Mouse (Mus musculus) brain, embryonic 14.5 days (tissue): ENCODE results near the gene 9430097D07Rik. TPM values are rescaled to one million over a fixed set of nuclear protein-coding genes. Genes with fewer than 3 reads are reported as not detected.
A peak's percentile ranks its signal among the peaks of the same experiment; 100 is the strongest.

Experiments used
- DNase-seq: peaks from one replicate; pipeline ENCODE4 v3.0.0-alpha.2; 2011; ENCODE audit warnings: low read depth
- CTCF ChIP-seq: fragments of 200-500 bp; IDR thresholded peaks from 2 replicates; pipeline ENCODE4 v1.5.1; 2012; ENCODE audit warnings: inconsistent platforms, mild to moderate bottlenecking, moderate library complexity, borderline replicate concordance; ENCODE audit not compliant: insufficient read depth, insufficient read length; ENCODE audit errors: extremely low read depth
- POLR2A ChIP-seq: fragments of 200-500 bp; IDR thresholded peaks from 2 replicates; pipeline ENCODE4 v1.6.1; 2012; ENCODE audit warnings: mild to moderate bottlenecking, inconsistent platforms, borderline replicate concordance; ENCODE audit not compliant: poor library complexity, insufficient read depth, insufficient read length, severe bottlenecking; ENCODE audit errors: extremely low read depth
- polyA plus RNA-seq: library from polyadenylated mRNA; depleted of rRNA; stranded (reverse); fragments of >200 nt; gene quantifications from 2 replicates; pipeline ENCODE4 v1.2.3, GENCODE M21; 2012

Gene 9430097D07Rik
- polyA plus RNA-seq, 1 experiment, result 0.26 TPM

DNA sequence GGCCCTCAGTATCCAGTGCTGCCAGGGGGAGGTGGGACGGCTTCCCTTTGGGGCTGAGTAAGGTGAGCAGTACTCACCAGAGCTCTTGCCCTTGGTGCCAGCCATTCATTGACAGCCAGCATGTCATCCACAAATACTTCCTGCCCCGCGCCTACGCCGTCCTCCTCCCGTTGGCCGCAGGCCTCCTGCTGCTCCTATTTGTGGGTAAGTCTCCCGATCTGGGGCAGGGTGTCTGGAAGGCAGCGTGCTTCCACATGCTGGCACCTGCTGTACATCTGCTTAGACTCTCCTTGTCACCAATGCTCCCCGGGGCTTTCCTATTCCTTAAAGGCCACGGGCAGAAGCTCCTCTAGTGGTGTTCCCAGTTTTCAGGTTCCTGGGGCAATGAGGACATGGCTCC lies 3.3 kb downstream of the 9430097D07Rik start:
- DNase-seq, result no peak

DNA sequence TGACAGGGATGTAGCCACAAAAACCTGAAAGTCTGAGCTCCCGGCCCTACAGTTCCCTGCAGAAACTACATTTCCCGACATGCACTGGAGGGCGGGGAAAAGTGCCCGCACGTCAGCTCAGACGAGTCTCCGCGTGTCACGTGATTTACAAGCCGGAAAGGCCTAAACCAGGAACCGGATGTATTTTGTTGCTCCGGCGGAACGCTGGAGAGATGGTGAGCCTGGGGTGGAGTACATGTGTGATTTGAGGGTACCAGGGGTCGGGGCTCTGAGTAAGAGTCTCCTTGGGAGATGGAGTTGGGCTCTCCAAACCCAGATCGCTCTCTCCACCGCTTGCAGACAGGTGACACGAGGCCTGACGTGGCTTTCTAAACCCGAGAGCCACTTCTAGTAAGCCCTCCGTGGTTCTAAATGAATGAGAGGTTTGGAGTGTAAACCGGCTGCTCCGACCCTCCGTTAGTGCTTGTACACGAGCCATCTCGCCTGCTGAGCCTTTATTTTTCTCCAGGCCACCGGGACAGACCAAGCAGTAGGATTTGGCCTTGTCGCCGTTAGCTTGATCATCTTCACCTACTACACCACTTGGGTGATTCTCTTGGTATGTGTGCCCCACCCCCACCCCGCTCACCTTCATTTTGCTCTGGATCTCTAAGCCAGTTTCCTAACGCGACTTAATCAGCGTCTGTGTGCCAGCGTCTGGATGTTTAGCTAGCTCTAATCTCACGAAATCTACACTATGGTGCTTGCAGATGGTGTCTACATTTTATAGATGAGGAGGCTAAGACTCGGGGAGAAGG lies 4.6 kb downstream of the 9430097D07Rik start, which contains the start of gene Dpm2:
Gene Dpm2, plus strand, starts transcription at position 161 of the 797 bp plus-strand sequence.
- DNase-seq, result peak; percentile 97
- TF ChIP-seq CTCF, result no peak
- peak; percentile 67; the same call in 1 of the 2 replicates for TF ChIP-seq POLR2A

More for the DNA sequence above, 3.3 kb downstream of the 9430097D07Rik start:
- TF ChIP-seq CTCF (no peak), POLR2A (no peak)

DNA sequence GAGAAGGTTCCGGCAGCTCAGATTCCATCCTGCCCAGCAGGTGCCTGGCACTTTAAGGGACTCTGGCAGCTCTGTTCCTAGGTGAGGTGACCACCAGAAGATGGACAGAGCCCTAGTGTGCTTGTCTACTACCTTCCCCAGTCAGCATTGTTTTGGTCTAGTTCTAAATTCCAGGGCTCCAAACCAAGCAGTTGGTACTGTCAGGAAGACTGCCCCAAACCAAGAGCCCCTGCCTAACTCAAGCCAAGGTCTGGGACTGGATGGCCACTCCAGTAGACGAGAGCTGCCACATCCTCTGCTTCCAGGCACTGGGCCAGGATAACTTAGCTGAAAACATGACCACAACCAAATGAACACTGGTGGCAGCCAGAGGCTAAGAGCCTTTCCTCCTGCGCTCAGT lies 6.5 kb downstream of the 9430097D07Rik start:
- DNase-seq, result no peak
- no peak for TF ChIP-seq CTCF
- no peak for TF ChIP-seq POLR2A

DNA sequence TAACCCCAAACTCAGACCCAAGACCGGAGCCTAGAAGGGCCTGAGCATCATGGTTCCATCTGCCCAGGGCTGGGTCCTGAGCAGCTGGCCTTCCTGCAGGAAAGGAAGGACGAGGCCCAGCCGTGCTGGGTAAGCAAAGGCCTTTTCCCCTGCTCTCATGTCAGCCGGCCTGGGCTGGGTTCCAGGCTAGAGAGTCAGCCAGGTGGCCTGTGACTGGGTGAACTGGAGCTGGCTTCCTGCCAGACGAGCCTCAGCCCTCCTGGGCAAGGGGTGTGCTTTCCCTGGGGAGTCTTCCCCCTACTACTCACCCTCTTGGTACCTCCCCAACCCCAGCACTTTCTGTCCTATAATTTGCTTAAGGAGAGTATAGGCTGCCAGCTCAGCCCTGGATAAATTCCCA lies 7.3 kb downstream of the 9430097D07Rik start:
- TF ChIP-seq CTCF, result no peak
- TF ChIP-seq POLR2A, result no peak
- DNase-seq, result no peak

DNA sequence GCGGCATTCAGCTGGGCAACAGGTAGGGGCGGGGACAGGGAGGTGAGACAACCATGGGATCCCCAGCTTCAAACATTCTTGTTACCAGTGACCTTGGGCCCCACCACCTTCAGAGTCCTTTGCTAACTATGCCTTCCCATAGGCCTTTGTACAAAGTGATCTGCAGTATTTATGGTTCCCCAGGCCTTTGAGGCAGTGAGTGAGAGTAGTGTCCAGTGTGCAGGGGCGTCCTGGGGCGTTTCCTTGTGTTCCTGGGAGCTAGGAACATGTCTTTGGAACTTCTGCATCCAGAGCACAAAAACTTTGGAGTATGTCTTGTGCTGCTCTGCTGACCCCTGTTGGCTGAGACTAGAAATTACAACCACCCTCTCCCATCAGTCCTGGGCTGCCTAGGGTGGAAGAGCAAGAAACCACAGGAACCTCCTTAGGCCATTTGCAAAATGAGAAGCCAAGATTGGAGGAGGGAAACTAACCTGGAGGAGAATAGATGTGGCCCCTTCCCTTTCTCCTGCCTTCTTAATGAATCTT lies 8.9 kb downstream of the 9430097D07Rik start:
- TF ChIP-seq CTCF, result peak; percentile 90
- no peak for TF ChIP-seq POLR2A
- DNase-seq, result peak; percentile 83

DNA sequence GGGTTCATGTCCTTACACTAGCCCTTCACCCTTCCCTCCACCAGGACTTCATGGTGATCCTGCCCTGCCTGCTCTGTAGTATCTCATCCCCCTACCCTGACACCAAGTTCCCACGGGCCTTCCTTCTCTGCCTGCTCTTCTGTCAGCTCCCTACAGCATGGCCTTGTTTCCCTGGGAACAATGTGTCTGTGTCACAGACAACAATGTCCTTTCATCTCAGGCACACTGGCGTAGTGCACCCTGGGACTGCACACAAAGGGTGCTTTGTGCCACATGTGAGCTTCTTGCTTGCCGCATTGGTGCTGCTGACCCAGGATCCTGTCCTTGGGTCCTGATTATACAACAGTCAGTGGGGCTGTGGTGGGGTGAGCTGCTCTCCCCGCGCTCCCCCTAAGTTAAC lies 15.9 kb downstream of the 9430097D07Rik start:
- peak; percentile 91 for DNase-seq
- TF ChIP-seq POLR2A (no peak), CTCF (no peak)

DNA sequence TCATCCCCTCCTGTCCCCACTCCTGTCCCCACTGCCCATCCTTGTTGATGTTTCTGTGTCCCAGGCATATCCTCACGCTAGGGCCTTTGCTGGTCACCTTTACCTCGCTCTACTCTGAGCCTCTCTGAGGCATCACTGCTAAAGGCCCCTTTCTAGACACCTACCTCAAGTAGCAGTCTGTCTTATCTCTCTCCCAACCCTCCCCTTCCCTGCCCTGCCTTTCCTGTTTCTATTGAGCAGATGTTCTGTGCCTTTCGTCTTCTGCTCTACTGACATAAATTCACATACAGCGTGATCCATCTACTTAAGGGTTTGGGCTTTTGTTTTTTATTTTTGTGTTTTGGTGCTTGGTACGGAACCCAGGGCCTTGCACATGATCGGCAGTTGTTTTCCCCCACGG lies 19.5 kb downstream of the 9430097D07Rik start:
- DNase-seq, result no peak
- no peak for TF ChIP-seq POLR2A
- TF ChIP-seq CTCF, result no peak

DNA sequence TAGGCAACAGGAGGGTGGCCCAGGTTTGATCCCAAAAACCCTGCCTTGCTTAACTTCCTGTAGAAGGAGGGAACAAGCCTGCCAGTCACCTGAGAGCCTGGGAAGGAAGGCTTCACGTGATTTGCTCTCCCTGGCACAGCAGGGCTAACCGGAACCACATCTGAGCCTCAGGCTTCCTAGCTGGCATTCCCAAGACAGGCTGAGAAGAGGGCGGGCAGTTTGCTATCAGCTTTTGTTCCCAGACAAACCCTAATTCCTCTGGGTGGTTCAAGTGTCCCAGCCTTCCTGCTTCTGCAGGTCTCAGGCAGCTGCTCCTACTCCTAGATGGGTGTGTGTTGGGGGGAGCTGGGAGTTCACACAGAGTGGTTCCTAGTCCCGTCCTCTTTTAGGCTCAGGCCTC lies 20.0 kb downstream of the 9430097D07Rik start:
- TF ChIP-seq POLR2A (no peak), CTCF (no peak)
- DNase-seq, result peak; percentile 29

DNA sequence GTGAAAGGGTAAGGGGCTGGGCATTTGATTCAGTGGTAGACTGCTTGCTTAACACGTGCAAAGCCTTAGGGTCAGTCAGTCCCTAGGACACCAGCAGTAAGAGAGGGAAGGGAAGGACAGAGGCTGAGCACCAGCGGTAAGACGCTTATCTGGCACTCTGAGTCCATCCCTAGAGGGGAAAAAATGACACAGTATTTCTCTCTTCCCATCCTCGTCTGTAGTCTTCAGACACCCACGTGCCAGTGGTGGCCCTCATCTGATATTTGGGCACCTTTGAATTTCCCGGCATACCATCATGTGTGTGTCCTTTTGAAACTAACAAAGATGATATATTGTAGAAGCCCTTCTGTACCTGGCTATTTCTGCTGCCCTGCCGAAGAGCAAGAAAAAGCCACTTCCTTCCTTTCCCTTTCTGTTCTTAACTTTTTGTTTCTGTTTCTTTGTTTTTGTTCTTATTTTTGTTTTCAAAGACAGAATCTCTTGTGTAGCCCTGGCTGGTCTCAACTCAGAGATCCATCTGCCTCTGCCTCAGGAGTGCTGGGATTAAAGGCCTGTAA lies 21.8 kb downstream of the 9430097D07Rik start:
- no peak for TF ChIP-seq CTCF
- DNase-seq, result no peak

DNA sequence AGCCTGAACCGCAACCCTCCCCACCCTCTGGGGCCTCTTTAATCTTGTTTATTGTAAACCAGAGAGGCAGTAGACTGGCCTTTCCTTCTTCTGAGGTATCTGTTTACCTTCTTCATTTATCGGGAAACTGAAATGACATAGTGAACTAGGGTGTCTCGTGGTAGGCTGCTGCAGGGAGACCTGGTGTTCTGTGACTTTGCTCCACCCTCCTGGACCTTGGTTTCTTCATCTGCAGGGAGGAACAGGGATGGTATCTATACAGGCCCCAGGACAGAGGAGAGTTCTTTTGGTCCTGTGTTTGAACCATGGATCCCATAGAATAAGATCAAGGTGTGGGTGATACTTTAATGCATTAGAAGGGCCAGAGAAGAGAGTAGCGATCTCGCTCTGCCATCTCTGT lies 24.2 kb downstream of the 9430097D07Rik start:
- TF ChIP-seq POLR2A (no peak), CTCF (no peak)

DNA sequence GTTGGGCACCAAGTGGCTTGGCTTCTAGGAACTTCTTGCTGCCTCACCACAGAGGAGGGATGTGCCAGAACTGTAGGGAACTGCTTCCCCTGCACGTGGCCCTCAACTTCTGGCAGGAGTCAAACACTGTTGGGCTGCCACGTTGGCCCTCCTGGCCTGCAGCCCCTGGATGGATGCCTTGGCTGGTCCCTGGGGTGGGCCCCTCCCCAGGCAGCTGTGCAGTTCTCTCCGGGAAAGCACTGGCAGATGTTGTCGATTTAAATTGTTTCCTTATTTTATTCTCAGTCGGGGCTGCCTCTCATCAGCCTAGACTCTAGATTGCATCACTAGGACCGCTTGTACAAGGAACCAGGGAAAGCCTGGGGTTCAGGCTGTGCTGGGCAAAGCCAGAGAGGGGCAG lies 25.7 kb downstream of the 9430097D07Rik start:
- DNase-seq, result no peak
- TF ChIP-seq CTCF, result no peak
- no peak for TF ChIP-seq POLR2A

More for the DNA sequence above, 24.2 kb downstream of the 9430097D07Rik start:
- DNase-seq, result no peak

DNA sequence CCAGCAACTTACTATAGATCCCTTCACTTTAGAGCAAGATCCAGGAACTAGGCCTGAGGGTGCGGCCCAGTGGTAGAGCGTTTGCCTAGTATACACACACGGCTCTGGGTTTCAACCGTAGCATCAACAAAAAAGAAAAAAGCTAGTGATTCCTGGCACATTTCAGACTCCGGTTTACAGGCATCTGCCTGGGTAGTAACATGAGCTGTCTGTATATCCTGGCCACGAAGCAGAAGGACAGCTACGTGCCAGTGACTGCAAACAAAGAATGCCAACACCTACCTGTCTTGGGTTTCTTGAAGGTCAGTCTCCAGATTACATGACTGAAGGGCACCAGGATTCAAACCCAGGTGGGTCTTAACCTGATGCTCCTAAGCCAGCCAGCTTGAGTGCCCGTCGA lies 26.3 kb downstream of the 9430097D07Rik start:
- no peak for TF ChIP-seq POLR2A
- TF ChIP-seq CTCF, result no peak
- no peak for DNase-seq

DNA sequence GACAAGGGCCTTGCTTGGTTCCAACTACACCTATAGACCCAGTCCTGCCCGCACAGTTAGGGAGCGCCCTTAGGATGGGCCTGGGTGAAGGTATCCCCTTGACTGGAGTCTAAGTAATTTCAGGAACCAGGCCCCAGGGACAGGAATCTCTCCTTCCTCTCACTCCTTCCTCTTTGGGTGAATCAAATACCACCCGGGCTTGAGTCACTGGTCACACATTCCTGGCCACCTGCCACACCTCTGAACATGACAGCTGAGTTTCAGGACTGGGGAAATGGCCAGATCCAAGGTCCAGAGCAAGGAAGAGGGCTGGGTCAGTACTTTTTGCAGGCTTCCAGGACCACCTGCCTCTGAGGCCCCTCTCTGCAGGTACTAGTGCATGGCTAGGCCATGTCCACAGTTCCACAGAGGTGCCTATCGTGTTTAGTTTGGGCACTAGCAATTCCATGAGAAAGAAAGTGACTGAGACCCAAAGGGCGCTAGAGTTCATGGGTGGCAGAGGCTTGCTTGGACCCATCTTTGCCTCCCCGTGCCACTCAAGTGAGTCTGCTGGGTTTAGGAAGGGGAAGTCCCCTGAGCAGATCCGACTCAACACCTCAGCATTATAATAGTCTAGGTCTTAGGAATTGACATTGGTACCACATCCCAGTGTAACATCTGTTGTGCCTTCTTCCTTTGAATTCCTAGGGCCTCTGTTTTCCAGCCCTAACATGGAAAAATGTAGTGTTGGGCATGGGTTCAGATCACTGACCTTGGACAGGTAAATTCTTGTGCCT lies 27.3 kb downstream of the 9430097D07Rik start:
- no peak for TF ChIP-seq POLR2A
- no peak for TF ChIP-seq CTCF
- DNase-seq, result no peak
